Mouse (Mus musculus) embryonic fibroblast, embryonic 13.5 days (primary cell): ENCODE results near the gene Kcnma1. TPM values are rescaled to one million over a fixed set of nuclear protein-coding genes. Genes with fewer than 3 reads are reported as not detected.

ENCODE experiments used
- H3K27ac ChIP-seq: 2 replicates; pipeline ENCODE4 v1.5.1; 2012; ENCODE audit warnings: low read length, control low read depth, inconsistent platforms; ENCODE audit not compliant: insufficient read depth
- H3K4me1 ChIP-seq: 2 replicates; pipeline ENCODE4 v1.6.1; 2011; ENCODE audit warnings: low read length; ENCODE audit not compliant: control insufficient read depth, insufficient read depth
- H3K4me3 ChIP-seq: 2 replicates; pipeline ENCODE4 v1.5.1; 2011; ENCODE audit warnings: mild to moderate bottlenecking, control low read depth, low read length; ENCODE audit not compliant: insufficient read depth
- CTCF ChIP-seq: IDR thresholded peaks from 2 replicates; pipeline ENCODE4 v1.5.1; 2011; ENCODE audit warnings: mild to moderate bottlenecking, control low read depth, low read length, moderate library complexity, borderline replicate concordance; ENCODE audit not compliant: insufficient read depth
- POLR2A ChIP-seq: IDR thresholded peaks from 2 replicates; pipeline ENCODE4 v1.6.1; 2011; ENCODE audit warnings: low read depth, mild to moderate bottlenecking, control low read depth, low read length, moderate library complexity
- polyA plus RNA-seq: library from polyadenylated mRNA; stranded (reverse); fragments of >200 nt; gene quantifications from 2 replicates; pipeline ENCODE4 v1.2.4, GENCODE M21; 2011; ENCODE audit warnings: low read depth; ENCODE audit not compliant: missing spikeins, insufficient read length

Kcnma1 gene
- polyA plus RNA-seq, 1 experiment, result 5.9 TPM

- H3K27ac ChIP-seq, result no peak overlapping the region
- TF ChIP-seq CTCF, result no peak
- no peaks in the 10 kb centered on the region for H3K4me1 ChIP-seq
- H3K4me3 ChIP-seq, result no peak overlapping the region
Measured at GRCm38 (mm10) chr14:23529229-23529628, 485.1 kb downstream of the Kcnma1 start.

- TF ChIP-seq POLR2A, result no peak
- TF ChIP-seq CTCF, result no peak
- no peak overlapping the region for H3K27ac ChIP-seq
- H3K4me3 ChIP-seq, result no peak overlapping the region
- H3K4me1 ChIP-seq, result no peaks in the 10 kb centered on the region
Measured at GRCm38 (mm10) chr14:23525910-23526309, 488.4 kb downstream of the Kcnma1 start.

- Histone ChIP-seq H3K4me1 (no peaks in the 10 kb centered on the region), H3K27ac (peak overlapping the region; percentile 49; the same call in 1 of the 2 replicates), H3K4me3 (no peak overlapping the region)
- no peak for TF ChIP-seq POLR2A
- TF ChIP-seq CTCF, result no peak
Measured at GRCm38 (mm10) chr14:23523825-23524491, 490.3 kb downstream of the Kcnma1 start.

- H3K27ac ChIP-seq, result peak overlapping the region; percentile 25; the same call in 1 of the 2 replicates
- H3K4me1 ChIP-seq, result no peaks in the 10 kb centered on the region
- no peak for TF ChIP-seq CTCF
- no peak overlapping the region for H3K4me3 ChIP-seq
Measured at GRCm38 (mm10) chr14:23522606-23523159, 491.6 kb downstream of the Kcnma1 start.

- Histone ChIP-seq H3K27ac (no peak overlapping the region), H3K4me3 (no peak overlapping the region), H3K4me1 (no peaks in the 10 kb centered on the region)
- TF ChIP-seq CTCF (no peak), POLR2A (no peak)
Measured at GRCm38 (mm10) chr14:23521080-23521684, 493.1 kb downstream of the Kcnma1 start.

- TF ChIP-seq POLR2A (no peak), CTCF (no peak)
- no peak overlapping the region for H3K27ac ChIP-seq
Measured at GRCm38 (mm10) chr14:23517374-23517773, 496.9 kb downstream of the Kcnma1 start.

GRCm38 (mm10) chr14:23509792-23510191, 504.5 kb downstream of the Kcnma1 start:
- H3K4me1 ChIP-seq, result no peaks in the 10 kb centered on the region
- H3K27ac ChIP-seq, result no peak overlapping the region
- TF ChIP-seq CTCF (no peak), POLR2A (no peak)
- no peak overlapping the region for H3K4me3 ChIP-seq

More at GRCm38 (mm10) chr14:23517374-23517773, 496.9 kb downstream of the Kcnma1 start:
- Histone ChIP-seq H3K4me1 (no peaks in the 10 kb centered on the region), H3K4me3 (no peak overlapping the region)

- no peak overlapping the region for H3K4me3 ChIP-seq
- TF ChIP-seq CTCF (no peak), POLR2A (no peak)
- H3K4me1 ChIP-seq, result no peaks in the 10 kb centered on the region
- no peak overlapping the region for H3K27ac ChIP-seq
Measured at GRCm38 (mm10) chr14:23502236-23502790, 512.0 kb downstream of the Kcnma1 start.

GRCm38 (mm10) chr14:23496801-23497200, 517.5 kb downstream of the Kcnma1 start:
- Histone ChIP-seq H3K4me1 (no peaks in the 10 kb centered on the region), H3K4me3 (no peak overlapping the region), H3K27ac (no peak overlapping the region)
- TF ChIP-seq CTCF (no peak), POLR2A (no peak)

- TF ChIP-seq CTCF (no peak), POLR2A (no peak)
- Histone ChIP-seq H3K4me3 (no peak overlapping the region), H3K4me1 (no peaks in the 10 kb centered on the region), H3K27ac (no peak overlapping the region)
Measured at GRCm38 (mm10) chr14:23496236-23496740, 518.0 kb downstream of the Kcnma1 start.
